Mouse (Mus musculus) neural tube, embryonic 14.5 days (tissue): ENCODE results near the gene Wipf2. TPM values are rescaled to one million over a fixed set of nuclear protein-coding genes. Genes with fewer than 3 reads are reported as not detected.

Experiments used
- ATAC-seq: fragments of 200-750 bp; cut with Nextera tagmentation; 2 replicates; pipeline ENCODE4 v1.8.0; 2017; ENCODE audit warnings: low read depth, mild to moderate bottlenecking, moderate TSS enrichment, moderate library complexity
- H3K27ac ChIP-seq: fragments of 300-500 bp; sonication (generic); 2 replicates; pipeline ENCODE4 v1.5.1; 2014; ENCODE audit warnings: low read depth, mild to moderate bottlenecking, control low read depth, low read length, moderate library complexity, mixed read lengths
- H3K27me3 ChIP-seq: fragments of 300-500 bp; sonication (generic); 2 replicates; pipeline ENCODE4 v1.6.1; 2014; ENCODE audit warnings: low read length; ENCODE audit not compliant: control insufficient read depth, insufficient read depth
- H3K36me3 ChIP-seq: fragments of 300-500 bp; sonication (generic); 2 replicates; pipeline ENCODE4 v1.6.1; 2014; ENCODE audit warnings: low read length, mixed read lengths; ENCODE audit not compliant: control insufficient read depth, insufficient read depth
- H3K4me1 ChIP-seq: fragments of 300-500 bp; sonication (generic); 2 replicates; pipeline ENCODE4 v1.6.1; 2014; ENCODE audit warnings: low read length; ENCODE audit not compliant: control insufficient read depth, insufficient read depth
- H3K4me2 ChIP-seq: fragments of 300-500 bp; sonication (generic); 2 replicates; pipeline ENCODE4 v1.6.1; 2014; ENCODE audit warnings: mild to moderate bottlenecking, low read depth, low read length, control low read depth
- H3K4me3 ChIP-seq: fragments of 300-500 bp; sonication (generic); 2 replicates; pipeline ENCODE4 v1.5.1; 2014; ENCODE audit warnings: low read depth, low read length, control low read depth, mixed read lengths
- H3K9ac ChIP-seq: fragments of 300-500 bp; sonication (generic); replicated peaks from 2 replicates; pipeline ENCODE4 v1.6.1; 2014; ENCODE audit warnings: low read depth, mild to moderate bottlenecking, control low read depth, low read length, mixed read lengths
- H3K9me3 ChIP-seq: fragments of 300-500 bp; sonication (generic); 2 replicates; pipeline ENCODE4 v1.6.1; 2016; ENCODE audit warnings: low read length; ENCODE audit not compliant: control insufficient read depth
- WGBS: fragments of 180-500 bp; shearing (Covaris S2); extraction: QIAGEN DNeasy Blood & Tissue Kit; methylation state at CpG from one replicate; pipeline ENCODE4 v1.1.7; 2014; 5-methylcytosine and 5-hydroxymethylcytosine counted together
- polyA plus RNA-seq: library from polyadenylated mRNA; unstranded; fragments of >200 nt; fragmentation: Nextera tagmentation; extraction: Ambion mirVana; gene quantifications from 2 replicates; pipeline ENCODE4 v1.2.1, GENCODE M21; 2014

Gene Wipf2
- polyA plus RNA-seq, 1 experiment from 2014 or later = 5.2 TPM

DNA sequence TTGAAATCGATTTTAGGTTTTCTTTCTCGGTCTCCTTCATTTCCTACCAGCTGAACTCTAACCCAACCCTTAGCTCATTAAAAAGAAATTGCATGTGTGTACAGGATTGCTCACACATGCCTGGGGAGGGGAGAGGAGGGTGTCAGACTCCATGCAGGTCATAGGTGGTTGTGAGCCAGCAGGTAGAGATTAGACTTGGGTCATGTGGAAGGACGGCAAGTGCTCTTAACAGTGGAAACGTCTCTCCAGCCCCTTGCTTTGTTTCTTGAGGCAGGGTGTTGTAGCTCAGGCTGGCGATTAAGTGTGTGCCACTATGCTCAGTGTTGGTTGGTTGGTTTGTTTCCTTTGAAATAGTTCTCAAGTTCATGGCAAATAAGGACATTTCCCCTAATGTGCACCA lies 7.4 kb downstream of the Wipf2 start:
- Histone ChIP-seq H3K4me3 (no peak overlapping the region), H3K4me1 (no peaks in the 10 kb centered on the region), H3K27me3 (no peaks in the 10 kb centered on the region), H3K4me2 (no peak overlapping the region), H3K9me3 (no peaks in the 10 kb centered on the region), H3K9ac (no peak overlapping the region), H3K36me3 (peaks cover 8% of the 10 kb centered on the region; the same call in 1 of the 2 replicates), H3K27ac (no peak overlapping the region)
- no peak for ATAC-seq
- WGBS = 82% methylated on average over 5 of the region's 5 CpGs

DNA sequence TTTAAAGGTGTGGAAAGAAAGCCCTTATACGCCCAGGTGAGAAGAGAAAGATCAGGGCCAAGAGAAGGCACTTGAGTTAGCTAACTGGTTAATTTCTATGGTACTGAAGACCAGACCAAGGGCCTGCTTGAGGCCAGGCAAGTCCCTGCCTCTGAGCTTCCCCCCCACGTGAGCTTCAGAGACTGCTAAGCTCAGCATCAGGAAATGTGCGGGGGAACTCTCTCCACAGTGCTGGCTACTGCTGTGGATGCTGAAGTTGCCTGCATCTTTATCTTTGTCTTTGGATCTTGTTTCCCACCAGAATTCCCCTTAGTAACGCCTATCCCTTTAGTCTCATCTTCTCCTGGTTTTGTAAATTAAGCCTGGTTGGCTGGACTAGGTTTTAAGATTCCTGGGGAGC lies 8.0 kb downstream of the Wipf2 start:
- ATAC-seq = no peak
- H3K36me3 ChIP-seq = peaks cover 8% of the 10 kb centered on the region; the same call in 1 of the 2 replicates
- H3K4me2 ChIP-seq = no peak overlapping the region
- no peak overlapping the region for H3K27ac ChIP-seq
- no peaks in the 10 kb centered on the region for H3K4me1 ChIP-seq
- H3K27me3 ChIP-seq = no peaks in the 10 kb centered on the region
- no peak overlapping the region for H3K9ac ChIP-seq
- 72% methylated on average over 4 of the region's 4 CpGs for WGBS
- no peak overlapping the region for H3K4me3 ChIP-seq
- H3K9me3 ChIP-seq = no peaks in the 10 kb centered on the region

DNA sequence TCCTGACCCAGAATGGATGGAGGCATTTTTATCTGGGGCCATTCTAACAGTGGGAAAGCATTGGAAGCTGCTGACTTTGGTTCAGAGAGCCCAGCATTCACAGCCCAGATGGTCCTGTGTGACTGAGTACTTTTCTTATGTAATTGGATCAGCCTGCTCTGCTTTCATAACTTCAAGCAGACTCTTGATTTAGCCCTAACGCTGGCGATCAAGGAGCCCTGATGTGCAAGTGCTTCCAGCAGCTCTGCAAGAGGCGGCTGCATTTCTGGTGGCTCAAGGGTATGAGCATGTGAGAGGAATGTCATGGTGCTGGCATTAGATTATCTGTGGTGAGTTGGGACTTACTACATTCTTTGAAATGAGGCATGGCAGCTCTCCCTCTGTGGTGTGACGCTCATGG lies 8.6 kb downstream of the Wipf2 start:
- Histone ChIP-seq H3K4me1 (no peaks in the 10 kb centered on the region), H3K9me3 (no peaks in the 10 kb centered on the region), H3K9ac (no peak overlapping the region), H3K27ac (no peak overlapping the region), H3K27me3 (no peaks in the 10 kb centered on the region), H3K4me2 (no peak overlapping the region), H3K36me3 (peaks cover 8% of the 10 kb centered on the region; the same call in 1 of the 2 replicates), H3K4me3 (no peak overlapping the region)
- 72% methylated on average over 4 of the region's 4 CpGs for WGBS
- no peak for ATAC-seq

DNA sequence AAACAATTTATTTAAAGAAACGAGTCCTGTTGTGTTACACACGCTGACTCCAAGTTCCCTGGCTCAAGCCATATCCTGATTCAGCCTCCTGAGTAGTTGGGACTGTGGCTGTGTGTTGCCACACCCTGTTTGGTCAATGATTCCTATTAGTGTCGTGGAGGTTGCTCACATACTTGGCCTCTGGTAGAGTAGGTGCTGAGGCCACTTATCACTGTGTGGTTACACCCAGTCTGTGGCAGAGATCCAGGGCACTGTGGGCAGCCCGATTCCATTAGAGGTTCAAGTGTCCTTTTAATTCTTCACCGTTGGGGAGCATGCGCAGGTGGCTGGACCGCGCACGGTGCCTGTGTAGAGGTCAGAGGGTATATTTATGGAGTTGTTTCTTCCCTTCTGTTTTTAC lies 10.5 kb downstream of the Wipf2 start:
- Histone ChIP-seq H3K36me3 (peaks cover 3% of the 10 kb centered on the region; the same call in 1 of the 2 replicates), H3K9ac (no peak overlapping the region), H3K4me2 (no peak overlapping the region), H3K4me3 (no peak overlapping the region), H3K4me1 (no peaks in the 10 kb centered on the region), H3K27ac (no peak overlapping the region), H3K27me3 (no peaks in the 10 kb centered on the region), H3K9me3 (no peaks in the 10 kb centered on the region)
- ATAC-seq = no peak
- WGBS = 95% methylated on average over 9 of the region's 9 CpGs

DNA sequence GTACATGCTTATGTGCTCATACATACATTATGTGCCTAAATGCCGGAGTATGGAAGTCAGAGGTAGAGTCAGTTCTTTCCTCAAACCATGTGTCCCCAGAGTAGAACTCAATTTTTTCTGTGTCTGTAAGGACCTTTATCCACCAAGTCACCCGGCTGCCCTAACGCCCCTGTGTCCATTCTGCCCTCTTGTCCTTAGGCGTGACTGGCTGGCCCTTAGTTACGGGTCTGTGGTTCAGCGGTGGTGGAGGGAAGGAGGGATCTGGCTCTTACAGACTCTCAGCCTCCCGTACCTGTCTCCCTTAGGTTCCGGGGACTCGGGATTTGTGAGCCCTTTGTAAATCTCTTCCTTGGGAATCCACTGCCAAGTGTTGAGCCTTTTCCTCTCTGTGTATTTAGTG lies 13.6 kb downstream of the Wipf2 start:
- no peak for ATAC-seq
- 76% methylated on average over 9 of the region's 9 CpGs for WGBS
- H3K27ac ChIP-seq = no peak overlapping the region

DNA sequence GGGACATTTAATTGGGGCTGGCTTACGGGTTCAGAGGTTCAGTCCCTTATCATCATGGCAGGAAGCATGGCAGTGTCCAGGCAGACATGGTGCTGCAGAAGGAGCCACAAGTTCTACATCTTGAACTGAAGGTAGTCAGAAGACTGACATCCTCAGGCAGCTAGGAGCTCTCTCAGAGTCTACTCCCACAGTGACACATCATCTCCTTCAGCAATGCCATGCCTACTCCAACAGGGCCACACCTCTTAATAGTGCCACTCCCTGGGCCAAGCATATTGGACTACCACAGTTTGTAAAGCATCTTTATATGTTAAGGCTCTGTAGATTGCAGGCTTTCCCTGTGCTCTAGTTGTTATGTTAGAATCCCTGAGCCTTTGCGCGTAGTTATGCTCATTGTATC lies 24.3 kb downstream of the Wipf2 start:
- Histone ChIP-seq H3K9me3 (no peaks in the 10 kb centered on the region), H3K4me3 (no peak overlapping the region), H3K4me1 (no peaks in the 10 kb centered on the region), H3K4me2 (no peak overlapping the region), H3K27ac (no peak overlapping the region), H3K27me3 (no peaks in the 10 kb centered on the region), H3K9ac (no peak overlapping the region), H3K36me3 (peaks cover 44% of the 10 kb centered on the region)
- WGBS = 95% methylated on average over 3 of the region's 3 CpGs
- ATAC-seq = no peak

More for the DNA sequence above, 13.6 kb downstream of the Wipf2 start:
- no peaks in the 10 kb centered on the region for H3K27me3 ChIP-seq
- H3K9me3 ChIP-seq = no peaks in the 10 kb centered on the region
- 0 out of 2 replicates have a peak, but pooled peaks cover under 1% of the 10 kb centered on the region for H3K36me3 ChIP-seq
- no peak overlapping the region for H3K9ac ChIP-seq
- no peaks in the 10 kb centered on the region for H3K4me1 ChIP-seq
- no peak overlapping the region for H3K4me3 ChIP-seq
- no peak overlapping the region for H3K4me2 ChIP-seq

DNA sequence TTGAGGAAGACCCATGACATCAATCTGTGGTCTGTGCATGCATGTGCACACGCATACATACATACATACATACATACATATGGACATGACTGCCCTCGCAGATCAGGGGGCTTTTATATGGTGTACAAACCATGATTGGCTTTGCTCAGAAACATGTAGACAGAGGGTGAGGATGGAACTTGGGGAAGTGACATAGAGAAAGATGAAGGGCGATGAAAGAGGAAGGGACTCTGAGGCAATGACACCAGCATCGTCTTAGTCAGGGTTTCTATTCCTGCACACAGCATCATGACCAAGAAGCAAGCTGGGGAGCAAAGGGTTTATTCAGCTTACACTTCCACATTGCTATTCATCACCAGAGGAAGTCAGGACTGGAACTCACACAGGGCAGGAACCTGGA lies 25.6 kb downstream of the Wipf2 start:
- Histone ChIP-seq H3K27me3 (no peaks in the 10 kb centered on the region), H3K4me1 (no peaks in the 10 kb centered on the region), H3K9ac (no peak overlapping the region), H3K27ac (no peak overlapping the region), H3K9me3 (no peaks in the 10 kb centered on the region), H3K36me3 (peaks cover 51% of the 10 kb centered on the region), H3K4me3 (no peak overlapping the region), H3K4me2 (no peak overlapping the region)
- no peak for ATAC-seq
- WGBS = over 99% methylated on average over 4 of the region's 4 CpGs

DNA sequence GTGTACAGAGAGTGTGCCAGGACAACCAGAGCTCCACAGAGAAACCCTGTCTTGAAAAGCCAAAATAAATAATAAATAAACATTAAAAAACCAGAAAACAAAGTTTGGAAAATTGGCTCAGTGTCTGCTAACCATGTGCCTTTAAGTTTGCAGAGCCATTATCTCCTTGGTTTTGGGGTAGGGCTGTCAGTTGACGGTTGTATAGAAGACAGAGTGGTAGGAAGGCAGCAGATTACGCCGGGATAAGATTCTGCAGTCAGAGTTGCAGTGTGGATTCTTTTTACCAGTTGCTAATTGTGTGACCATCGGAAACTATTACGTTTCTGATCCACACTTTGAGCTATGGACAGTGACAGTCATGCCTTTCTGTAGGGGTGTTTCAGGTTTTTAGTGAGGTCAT lies 26.5 kb downstream of the Wipf2 start:
- 95% methylated on average over 5 of the region's 5 CpGs for whole genome bisulfite sequencing
- no peak overlapping the region for H3K9ac ChIP-seq
- H3K27me3 ChIP-seq = no peaks in the 10 kb centered on the region
- no peaks in the 10 kb centered on the region for H3K9me3 ChIP-seq
- no peak overlapping the region for H3K27ac ChIP-seq
- no peak overlapping the region for H3K4me3 ChIP-seq
- no peak for ATAC-seq
- H3K4me1 ChIP-seq = no peaks in the 10 kb centered on the region
- peaks cover 49% of the 10 kb centered on the region for H3K36me3 ChIP-seq
- no peak overlapping the region for H3K4me2 ChIP-seq

DNA sequence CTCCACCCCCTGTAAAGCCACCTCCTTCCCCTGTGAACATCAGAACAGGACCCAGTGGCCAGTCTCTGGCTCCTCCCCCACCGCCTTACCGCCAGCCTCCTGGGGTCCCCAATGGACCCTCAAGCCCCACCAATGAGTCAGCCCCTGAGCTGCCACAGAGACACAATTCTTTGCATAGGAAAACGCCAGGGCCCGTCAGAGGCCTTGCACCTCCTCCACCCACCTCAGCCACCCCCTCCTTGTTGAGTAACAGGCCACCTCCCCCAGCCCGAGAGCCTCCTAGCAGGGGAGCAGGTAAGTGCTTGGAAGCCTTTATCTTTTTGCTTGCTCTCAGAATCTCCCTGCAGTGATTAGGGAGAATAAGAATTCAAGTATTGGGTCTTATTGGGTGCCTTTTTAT lies 29.0 kb downstream of the Wipf2 start:
- Histone ChIP-seq H3K36me3 (peaks cover 34% of the 10 kb centered on the region; the same call in 1 of the 2 replicates), H3K4me3 (no peak overlapping the region), H3K4me1 (no peaks in the 10 kb centered on the region), H3K27ac (no peak overlapping the region), H3K9ac (no peak overlapping the region), H3K4me2 (no peak overlapping the region), H3K27me3 (no peaks in the 10 kb centered on the region), H3K9me3 (no peaks in the 10 kb centered on the region)
- no peak for ATAC-seq
- 52% methylated on average over 5 of the region's 5 CpGs for whole genome bisulfite sequencing
